Mouse (Mus musculus) left cerebral cortex, adult 18-20 months (tissue): ENCODE results near the gene Vmn1r59. TPM values are rescaled to one million over a fixed set of nuclear protein-coding genes. Genes with fewer than 3 reads are reported as not detected.
"Not testable (repeated sequence)": the region's sequence is repeated elsewhere in the genome, so short reads cannot be mapped to it uniquely, and the experiment has no call there.

ENCODE experiments used
- DNase-seq, 2 experiments: peaks; one replicate each; pipeline ENCODE4 v3.0.0; 2021 to 2022; ENCODE audit warnings: low spot score in 2 of 2, mixed read lengths in 1 of 2
- long read RNA-seq, 2 experiments: library from polyadenylated mRNA; stranded (forward); transcript quantifications; one replicate each; pipeline ENCODE4 v2.0.0; 2021
- total RNA-seq, 2 experiments: library from RNA; stranded (reverse); gene quantifications; 2 replicates each; pipeline ENCODE4 v1.2.3; 2021

Vmn1r59 gene
- total RNA-seq = not detected
- long read RNA-seq, experiment 1 = 0 reads
- long read RNA-seq, experiment 2 = 0 reads

GRCm38 (mm10) chr7:5456674-5457073 lies at the start of gene Vmn1r59:
TSS of gene Vmn1r59 (minus strand) at chr7:5456774.
- DNase-seq = no peak

- not testable (repeated sequence) for DNase-seq
These were observed 37.3 kb upstream of the Vmn1r59 start, which contains the start of gene Vmn2r28 for GRCm38 (mm10) chr7:5493856-5494255. TSS of gene Vmn2r28 (minus strand) at chr7:5493956.

GRCm38 (mm10) chr7:5454011-5454410 lies 2.6 kb downstream of the Vmn1r59 start:
- DNase-seq = not testable (repeated sequence)

GRCm38 (mm10) chr7:5448627-5449026 lies 7.9 kb downstream of the Vmn1r59 start:
- DNase-seq = no peak

GRCm38 (mm10) chr7:5413296-5413695 lies 43.3 kb downstream of the Vmn1r59 start, which contains the start of gene Vmn1r58:
TSS of gene Vmn1r58 (minus strand) at chr7:5413396.
- DNase-seq = not testable (repeated sequence)

GRCm38 (mm10) chr7:5406201-5406600 lies 50.4 kb downstream of the Vmn1r59 start:
- no peak for DNase-seq

Other genes with a start within 250 kb of the Vmn1r59 start
- not detected for gene Vmn1r57, start 238.3 kb downstream of the Vmn1r59 start, total RNA-seq
- not detected for gene Gm5065, start 106.2 kb downstream of the Vmn1r59 start, total RNA-seq
- gene Nlrp2, start 105.7 kb downstream of the Vmn1r59 start, total RNA-seq = not detected
- gene Vmn1r58, start 43.4 kb downstream of the Vmn1r59 start, total RNA-seq = not detected
- not detected for gene Vmn2r28, start 37.2 kb upstream of the Vmn1r59 start, total RNA-seq
- gene Vmn1r60, start 90.5 kb upstream of the Vmn1r59 start, total RNA-seq = not detected
- not detected for gene Vmn1r61, start 156.5 kb upstream of the Vmn1r59 start, total RNA-seq
- not detected for gene Vmn1r62, start 216.9 kb upstream of the Vmn1r59 start, total RNA-seq